Mouse (Mus musculus) stomach, embryonic 15.5 days (tissue): ENCODE measurements at regions not wholly inside any gene's neighbourhood (a gene's known extent, or its start where the extent isn't known, plus 50 kb on each side); places are given as distances from the start of the nearest gene placed in this dataset.

ENCODE experiments used
- ATAC-seq: fragments of 200-750 bp; cut with Nextera tagmentation; 2 replicates; pipeline ENCODE4 v1.8.0; 2017; ENCODE audit warnings: low read depth, moderate number of reproducible peaks, moderate TSS enrichment; ENCODE audit not compliant: insufficient read depth, low FRiP score
- H3K27ac ChIP-seq: fragments of 300-500 bp; sonication (generic); 2 replicates; pipeline ENCODE4 v1.5.1; 2015; ENCODE audit warnings: mild to moderate bottlenecking, inconsistent platforms
- H3K27me3 ChIP-seq: fragments of 300-500 bp; sonication (generic); replicated peaks from 2 replicates; pipeline ENCODE4 v1.6.1; 2015; ENCODE audit warnings: inconsistent platforms
- H3K36me3 ChIP-seq: fragments of 300-500 bp; sonication (generic); 2 replicates; pipeline ENCODE4 v1.6.1; 2015; ENCODE audit warnings: inconsistent platforms
- H3K4me1 ChIP-seq: fragments of 300-500 bp; sonication (generic); 2 replicates; pipeline ENCODE4 v1.6.1; 2015; ENCODE audit warnings: inconsistent platforms
- H3K4me2 ChIP-seq: fragments of 300-500 bp; sonication (generic); 2 replicates; pipeline ENCODE4 v1.6.1; 2015; ENCODE audit warnings: mild to moderate bottlenecking, inconsistent platforms
- H3K4me3 ChIP-seq: fragments of 300-500 bp; sonication (generic); replicated peaks from 2 replicates; pipeline ENCODE4 v1.5.1; 2015; ENCODE audit warnings: inconsistent platforms
- H3K9ac ChIP-seq: fragments of 300-500 bp; sonication (generic); 2 replicates; pipeline ENCODE4 v1.6.1; 2015; ENCODE audit warnings: inconsistent platforms
- H3K9me3 ChIP-seq: fragments of 300-500 bp; sonication (generic); 2 replicates; pipeline ENCODE4 v1.6.1; 2016; ENCODE audit warnings: inconsistent platforms
- WGBS: fragments of 180-500 bp; shearing (Covaris S2); methylation state at CpG from one replicate; pipeline ENCODE4 v1.1.7; 2015; 5-methylcytosine and 5-hydroxymethylcytosine counted together

- Histone ChIP-seq H3K9ac (no peak overlapping the region), H3K27ac (no peak overlapping the region), H3K4me3 (no peak overlapping the region), H3K4me2 (no peak overlapping the region), H3K27me3 (no peaks in the 10 kb centered on the region), H3K36me3 (no peaks in the 10 kb centered on the region), H3K4me1 (no peaks in the 10 kb centered on the region), H3K9me3 (no peaks in the 10 kb centered on the region)
- WGBS = 31% methylated on average over 6 of the region's 6 CpGs
- no peak for ATAC-seq
Measured at GRCm38 (mm10) chr14:46144707-46145106, 234.5 kb upstream of the Gm15217 start.

DNA sequence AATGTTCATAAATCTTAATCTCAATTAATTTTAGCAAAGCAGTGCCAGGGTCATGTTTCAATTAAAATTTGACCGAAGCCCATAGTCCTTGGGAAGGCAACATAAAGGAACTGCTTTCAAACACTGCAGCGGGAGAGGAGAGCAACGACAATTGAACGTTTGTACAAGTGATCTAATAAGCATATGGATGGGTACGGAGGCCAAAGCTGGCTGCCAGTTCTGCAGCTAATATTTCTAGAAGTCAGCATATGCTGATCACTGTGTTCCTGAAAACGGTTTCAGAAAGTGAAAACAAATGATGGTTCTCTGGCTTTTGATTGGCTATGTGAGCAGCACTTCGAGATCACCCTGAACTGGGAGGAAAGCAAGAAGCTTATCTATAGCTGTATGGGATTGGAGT lies 233.6 kb upstream of the Gm15217 start:
- Histone ChIP-seq H3K4me2 (no peak overlapping the region), H3K9ac (no peak overlapping the region), H3K27me3 (no peaks in the 10 kb centered on the region), H3K27ac (no peak overlapping the region), H3K36me3 (no peaks in the 10 kb centered on the region), H3K4me3 (no peak overlapping the region), H3K4me1 (no peaks in the 10 kb centered on the region), H3K9me3 (no peaks in the 10 kb centered on the region)
- no peak for ATAC-seq
- WGBS = 43% methylated on average over 7 of the region's 7 CpGs

- Histone ChIP-seq H3K9me3 (no peaks in the 10 kb centered on the region), H3K4me2 (no peak overlapping the region), H3K4me1 (no peaks in the 10 kb centered on the region), H3K36me3 (no peaks in the 10 kb centered on the region), H3K9ac (no peak overlapping the region), H3K4me3 (no peak overlapping the region), H3K27me3 (no peaks in the 10 kb centered on the region), H3K27ac (no peak overlapping the region)
- 81% methylated on average over 6 of the region's 6 CpGs for WGBS
- ATAC-seq = no peak
Measured at GRCm38 (mm10) chr14:46149073-46149661, 230.0 kb upstream of the Gm15217 start.

GRCm38 (mm10) chr14:46158741-46159140 lies 220.5 kb upstream of the Gm15217 start:
- no peak overlapping the region for H3K4me3 ChIP-seq
- 45% methylated on average over 2 of the region's 2 CpGs for WGBS
- no peak overlapping the region for H3K9ac ChIP-seq
- no peaks in the 10 kb centered on the region for H3K36me3 ChIP-seq
- ATAC-seq = no peak
- H3K9me3 ChIP-seq = no peaks in the 10 kb centered on the region
- H3K4me1 ChIP-seq = no peaks in the 10 kb centered on the region
- H3K27me3 ChIP-seq = no peaks in the 10 kb centered on the region
- H3K27ac ChIP-seq = no peak overlapping the region
- no peak overlapping the region for H3K4me2 ChIP-seq

DNA sequence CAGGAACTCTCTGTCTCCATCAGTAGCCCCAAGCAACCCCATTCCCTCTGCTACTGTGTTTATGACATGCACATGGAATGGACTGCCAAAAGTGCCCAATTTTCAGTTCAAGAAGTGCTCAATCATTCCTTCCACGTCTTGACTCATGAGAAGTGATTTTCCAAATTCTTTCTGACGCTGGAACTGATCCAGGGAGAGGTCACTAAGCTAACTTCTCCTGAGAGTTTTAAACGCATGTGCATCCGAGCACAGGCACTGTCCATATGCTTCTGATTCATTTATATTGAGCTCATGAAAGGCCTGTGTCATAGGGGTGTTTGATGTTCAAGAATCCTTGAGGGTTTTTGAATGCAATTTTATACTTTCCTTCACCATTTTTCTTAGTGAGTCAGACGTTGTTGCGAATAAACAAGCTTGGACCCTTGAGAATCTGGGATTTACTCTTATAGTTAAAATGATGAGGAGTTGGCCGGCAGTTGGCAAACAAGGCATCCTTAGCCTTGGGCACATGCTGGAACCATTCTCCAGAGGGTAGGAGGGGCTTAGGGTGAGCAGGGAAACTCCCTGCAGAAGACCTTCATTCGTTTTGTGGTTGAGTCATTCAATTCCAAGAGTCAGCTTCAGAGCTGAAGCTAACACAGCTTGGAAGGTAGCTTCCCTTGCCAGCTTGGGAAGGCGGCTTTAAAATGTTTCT lies 206.9 kb upstream of the Gm15217 start:
- no peak overlapping the region for H3K4me3 ChIP-seq
- 49% methylated on average over 9 of the region's 9 CpGs for WGBS
- H3K27ac ChIP-seq = no peak overlapping the region
- no peaks in the 10 kb centered on the region for H3K36me3 ChIP-seq
- H3K9ac ChIP-seq = no peak overlapping the region
- H3K4me1 ChIP-seq = no peaks in the 10 kb centered on the region
- H3K4me2 ChIP-seq = no peak overlapping the region
- H3K27me3 ChIP-seq = no peaks in the 10 kb centered on the region
- no peak for ATAC-seq
- H3K9me3 ChIP-seq = no peaks in the 10 kb centered on the region

GRCm38 (mm10) chr14:46172875-46173324 lies 206.3 kb upstream of the Gm15217 start:
- no peaks in the 10 kb centered on the region for H3K4me1 ChIP-seq
- no peak overlapping the region for H3K4me2 ChIP-seq
- no peaks in the 10 kb centered on the region for H3K36me3 ChIP-seq
- no peaks in the 10 kb centered on the region for H3K9me3 ChIP-seq
- no peaks in the 10 kb centered on the region for H3K27me3 ChIP-seq
- ATAC-seq = no peak
- no peak overlapping the region for H3K9ac ChIP-seq
- 48% methylated on average over 6 of the region's 6 CpGs for WGBS
- no peak overlapping the region for H3K27ac ChIP-seq
- no peak overlapping the region for H3K4me3 ChIP-seq

DNA sequence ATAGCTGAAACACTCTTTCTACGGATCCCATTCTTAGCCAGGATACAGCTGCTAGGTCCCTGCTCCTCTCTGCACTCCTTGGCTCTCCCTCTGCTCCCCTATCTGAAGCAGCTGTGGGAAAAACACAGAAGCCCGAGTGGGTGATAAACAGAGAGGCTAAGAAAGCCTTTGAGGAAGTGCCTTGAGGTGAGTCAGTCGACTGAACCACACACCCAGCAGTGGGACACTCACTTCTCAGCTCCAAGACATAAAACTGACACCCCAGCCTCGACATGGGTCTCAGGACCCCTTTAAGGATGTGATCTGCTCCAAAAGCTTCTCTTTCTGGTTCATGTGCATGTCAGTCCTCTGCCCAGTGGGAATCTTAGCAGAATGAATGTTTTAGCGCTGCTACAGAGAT lies 204.8 kb upstream of the Gm15217 start:
- Histone ChIP-seq H3K9ac (no peak overlapping the region), H3K4me2 (no peak overlapping the region), H3K4me1 (no peaks in the 10 kb centered on the region), H3K27ac (no peak overlapping the region), H3K27me3 (no peaks in the 10 kb centered on the region), H3K4me3 (no peak overlapping the region), H3K36me3 (no peaks in the 10 kb centered on the region), H3K9me3 (no peaks in the 10 kb centered on the region)
- ATAC-seq = no peak
- 50% methylated on average over 5 of the region's 5 CpGs for WGBS

DNA sequence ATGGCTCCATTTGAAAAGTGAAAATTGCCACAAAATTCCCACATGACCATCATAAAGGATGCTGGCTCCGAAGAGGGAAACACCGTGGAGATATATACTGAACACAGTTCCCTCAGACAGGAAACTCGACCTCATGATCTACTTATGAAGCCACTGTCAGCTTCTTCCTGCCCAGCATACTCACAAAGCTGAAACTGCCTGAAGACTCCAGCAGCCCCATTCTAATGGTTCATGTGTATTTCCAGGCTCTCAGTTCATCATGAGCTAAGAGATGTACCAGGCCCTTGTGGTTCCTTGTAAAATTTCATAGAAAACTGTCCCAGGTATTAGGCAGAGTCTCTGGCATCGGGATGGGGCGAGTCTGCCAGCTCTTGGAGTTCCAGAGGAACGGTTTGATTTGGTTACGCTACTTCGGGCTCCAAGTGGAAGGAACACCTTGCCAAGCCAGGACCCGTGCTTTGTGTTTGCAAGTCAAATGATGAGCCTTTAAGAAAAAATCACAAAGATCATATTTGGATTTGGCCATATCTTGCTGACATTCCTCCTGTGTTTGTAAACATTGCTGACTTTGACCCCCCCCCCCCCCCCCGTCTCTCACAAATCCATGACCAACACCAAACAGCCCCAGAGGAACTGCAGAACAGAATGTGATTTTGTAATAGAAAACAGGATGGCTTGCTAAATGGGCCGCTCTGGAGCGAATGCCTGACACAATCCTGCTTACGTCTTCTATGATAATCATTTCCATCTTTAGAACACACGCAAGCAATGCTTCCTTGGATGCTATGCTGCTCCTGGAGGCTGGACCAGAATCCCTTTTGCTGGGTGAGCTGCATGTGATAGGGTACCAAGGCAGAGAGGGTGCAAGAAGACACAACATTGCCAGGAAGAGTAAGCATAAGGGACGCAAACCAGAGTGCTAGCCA lies 203.7 kb upstream of the Gm15217 start:
- Histone ChIP-seq H3K9me3 (no peaks in the 10 kb centered on the region), H3K27ac (no peak overlapping the region), H3K4me3 (no peak overlapping the region), H3K4me2 (no peak overlapping the region), H3K4me1 (no peaks in the 10 kb centered on the region), H3K9ac (no peak overlapping the region), H3K36me3 (no peaks in the 10 kb centered on the region), H3K27me3 (no peaks in the 10 kb centered on the region)
- 84% methylated on average over 15 of the region's 15 CpGs for WGBS
- no peak for ATAC-seq

DNA sequence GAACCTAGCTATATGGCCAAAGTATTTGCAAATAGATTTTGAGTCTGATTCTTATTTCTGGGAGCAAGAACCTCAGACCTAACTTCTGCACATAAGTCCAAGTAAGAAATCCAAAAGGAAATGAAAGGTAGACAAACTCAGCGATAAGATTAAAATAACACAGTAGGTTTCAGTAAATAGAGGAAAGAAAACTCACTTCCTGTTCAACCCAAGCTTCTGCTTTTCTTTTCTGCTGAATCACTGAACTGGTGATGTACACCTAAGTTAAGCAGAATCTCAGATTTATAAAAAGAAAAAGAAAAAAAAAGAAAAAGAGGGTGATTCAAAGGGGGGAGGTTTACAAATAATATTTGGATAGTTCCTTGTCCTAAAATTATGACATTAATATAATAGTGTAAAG lies 200.2 kb upstream of the Gm15217 start:
- WGBS = 64% methylated on average over 1 of the region's 1 CpGs
- H3K36me3 ChIP-seq = no peaks in the 10 kb centered on the region
- no peak overlapping the region for H3K27ac ChIP-seq
- H3K9me3 ChIP-seq = no peaks in the 10 kb centered on the region
- H3K9ac ChIP-seq = no peak overlapping the region
- no peak overlapping the region for H3K4me2 ChIP-seq
- no peak overlapping the region for H3K4me3 ChIP-seq
- no peak for ATAC-seq
- H3K27me3 ChIP-seq = no peaks in the 10 kb centered on the region
- no peaks in the 10 kb centered on the region for H3K4me1 ChIP-seq

- ATAC-seq = no peak
- no peak overlapping the region for H3K4me3 ChIP-seq
- WGBS = 40% methylated on average over 8 of the region's 8 CpGs
- H3K4me2 ChIP-seq = no peak overlapping the region
- no peaks in the 10 kb centered on the region for H3K36me3 ChIP-seq
- no peaks in the 10 kb centered on the region for H3K4me1 ChIP-seq
- no peaks in the 10 kb centered on the region for H3K27me3 ChIP-seq
- H3K27ac ChIP-seq = no peak overlapping the region
- no peak overlapping the region for H3K9ac ChIP-seq
- no peaks in the 10 kb centered on the region for H3K9me3 ChIP-seq
Measured at GRCm38 (mm10) chr14:46191639-46192399, 187.4 kb upstream of the Gm15217 start.

DNA sequence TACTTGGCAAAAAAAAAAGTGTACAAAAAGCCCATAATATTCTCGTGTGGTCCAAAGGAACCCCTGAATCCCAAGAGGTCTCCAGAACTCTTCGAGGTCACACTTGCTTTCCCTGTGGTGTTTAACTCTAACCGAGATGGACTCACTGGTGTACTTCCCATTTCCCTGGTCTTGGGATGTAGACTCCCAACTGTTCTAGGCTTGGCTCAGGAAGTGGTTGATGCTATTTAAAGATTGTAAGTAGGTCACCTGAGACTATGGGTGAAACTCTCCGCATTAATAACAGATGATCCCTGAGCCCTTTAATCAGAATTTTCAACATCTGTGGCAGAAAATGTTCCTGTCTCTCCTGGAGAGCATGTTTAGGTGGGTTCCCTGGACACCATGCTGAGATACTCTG lies 185.6 kb upstream of the Gm15217 start:
- no peak overlapping the region for H3K27ac ChIP-seq
- H3K9me3 ChIP-seq = no peaks in the 10 kb centered on the region
- H3K4me1 ChIP-seq = no peaks in the 10 kb centered on the region
- H3K4me3 ChIP-seq = no peak overlapping the region
- no peak for ATAC-seq
- H3K4me2 ChIP-seq = no peak overlapping the region
- 85% methylated on average over 4 of the region's 4 CpGs for WGBS
- H3K27me3 ChIP-seq = no peaks in the 10 kb centered on the region
- H3K36me3 ChIP-seq = no peaks in the 10 kb centered on the region
- no peak overlapping the region for H3K9ac ChIP-seq
